Comparison of ENCODE assay signal across 24 mouse cellular contexts in the genomic region with DNA sequence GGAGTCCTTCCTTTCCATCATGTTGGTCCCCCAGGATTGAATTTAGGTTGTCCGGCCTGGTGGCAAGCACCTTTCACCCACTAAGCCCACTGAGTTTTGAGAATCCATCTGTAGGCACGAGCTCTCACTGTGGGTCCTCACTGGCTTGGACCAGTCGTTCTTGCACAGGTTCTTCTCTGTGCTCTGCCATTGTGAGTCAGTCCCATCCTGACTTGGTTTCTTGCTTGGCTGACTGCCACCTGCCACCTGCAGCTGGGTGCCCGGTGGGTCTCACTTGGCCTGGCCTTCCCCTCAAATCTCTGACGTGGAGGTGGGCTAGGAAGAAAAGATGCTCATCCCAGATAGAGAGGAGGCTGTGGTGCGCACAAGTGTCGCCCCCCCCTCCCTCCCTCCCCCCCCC. TPM values are rescaled to one million over a fixed set of nuclear protein-coding genes. Genes with fewer than 3 reads are reported as not detected.
"Had no signal": no experiment of that assay in that cellular context is flagged by ENCODE, and none has a peak within 500 bp of the region (broad histone marks: within the 10 kb centered on the region; RNA-seq: fewer than 3 reads in every experiment).

No protein-coding gene starts in this region.

- H3K4me3 ChIP-seq: gastrocnemius, adult 2 months; heart, embryonic 10.5 days; heart, embryonic 12.5 days; hindbrain, embryonic 10.5 days; hindbrain, embryonic 12.5 days; hindbrain, embryonic 15.5 days; limb, embryonic 13.5 days; limb, embryonic 15.5 days; liver, embryonic 12.5 days had no signal

- H3K9ac ChIP-seq: heart, embryonic 12.5 days; hindbrain, embryonic 12.5 days; hindbrain, embryonic 15.5 days; limb, embryonic 13.5 days; limb, embryonic 15.5 days; liver, embryonic 12.5 days; liver, embryonic 14.5 days had no signal

- H3K27ac ChIP-seq: gastrocnemius, adult 2 months; heart, embryonic 10.5 days; hindbrain, embryonic 10.5 days; hindbrain, embryonic 12.5 days; hindbrain, embryonic 15.5 days; hindbrain, postnatal 0 days; limb, embryonic 13.5 days; limb, embryonic 15.5 days; liver, embryonic 12.5 days; liver, embryonic 14.5 days had no signal

- H3K4me2 ChIP-seq: heart, embryonic 12.5 days; hindbrain, embryonic 12.5 days; hindbrain, embryonic 15.5 days; limb, embryonic 13.5 days; limb, embryonic 15.5 days; liver, embryonic 12.5 days had no signal

- DNase-seq: gastrocnemius, adult 2 months; gastrocnemius, postnatal 10 days; gastrocnemius, postnatal 25 days; heart, postnatal 10 days; heart, postnatal 4 days; kidney, adult 11 months; kidney, adult 8-10 months; kidney, postnatal 10 days; kidney, postnatal 36 days; layer of hippocampus, adult 9-11 months; layer of hippocampus, postnatal 36 days; left cerebral cortex, postnatal 4 days had no signal

- H3K27me3 ChIP-seq: heart, embryonic 12.5 days; hindbrain, embryonic 12.5 days; hindbrain, embryonic 15.5 days; limb, embryonic 13.5 days; limb, embryonic 15.5 days; liver, embryonic 12.5 days had no signal

- ATAC-seq: hindbrain, postnatal 0 days; intestine, embryonic 16.5 days; liver, embryonic 12.5 days had no signal

- H3K9me3 ChIP-seq: heart, embryonic 10.5 days; heart, embryonic 12.5 days; hindbrain, embryonic 10.5 days; hindbrain, embryonic 12.5 days; hindbrain, embryonic 15.5 days; limb, embryonic 13.5 days; limb, embryonic 15.5 days; liver, embryonic 12.5 days had no signal

RNA-seq across cellular contexts. Expression of a gene that starts 6.1 kb away (rescaled TPM):
- total RNA-seq: granulocyte monocyte progenitor cell, adult 5-6 weeks had no signal
